Mouse (Mus musculus) limb, embryonic 14.5 days (tissue): ENCODE results near the gene Rapgef4. TPM values are rescaled to one million over a fixed set of nuclear protein-coding genes. Genes with fewer than 3 reads are reported as not detected.
A peak's percentile ranks its signal among the peaks of the same experiment; 100 is the strongest.

ENCODE experiments used
- ATAC-seq: fragments of 200-750 bp; cut with Nextera tagmentation; 2 replicates; pipeline ENCODE4 v1.8.0; 2017; ENCODE audit warnings: low read depth, moderate number of reproducible peaks, moderate TSS enrichment; ENCODE audit not compliant: low FRiP score
- DNase-seq: peaks from one replicate; pipeline ENCODE4 v3.0.0-alpha.2; 2015; ENCODE audit warnings: low spot score
- H3K27ac ChIP-seq: fragments of 300-500 bp; sonication (generic); replicated peaks from 2 replicates; pipeline ENCODE4 v1.5.1; 2014; ENCODE audit warnings: low read depth, mild to moderate bottlenecking, low read length, moderate library complexity, mixed read lengths
- H3K27me3 ChIP-seq: fragments of 300-500 bp; sonication (generic); 2 replicates; pipeline ENCODE4 v1.6.1; 2014; ENCODE audit warnings: low read length, mixed read lengths; ENCODE audit not compliant: control insufficient read depth, insufficient read depth
- H3K36me3 ChIP-seq: fragments of 300-500 bp; sonication (generic); 2 replicates; pipeline ENCODE4 v1.6.1; 2014; ENCODE audit warnings: mild to moderate bottlenecking, low read length, moderate library complexity, mixed read lengths; ENCODE audit not compliant: control insufficient read depth, insufficient read depth
- H3K4me1 ChIP-seq: fragments of 300-500 bp; sonication (generic); 2 replicates; pipeline ENCODE4 v1.6.1; 2014; ENCODE audit warnings: antibody characterized with exemption, low read length, mixed read lengths; ENCODE audit not compliant: control insufficient read depth, insufficient read depth
- H3K4me2 ChIP-seq: fragments of 300-500 bp; sonication (generic); replicated peaks from 2 replicates; pipeline ENCODE4 v1.6.1; 2014; ENCODE audit warnings: low read depth, mild to moderate bottlenecking, low read length, moderate library complexity; ENCODE audit not compliant: severe bottlenecking
- H3K4me3 ChIP-seq: fragments of 300-500 bp; sonication (generic); replicated peaks from 2 replicates; pipeline ENCODE4 v1.5.1; 2014; ENCODE audit warnings: low read length
- H3K9ac ChIP-seq: fragments of 300-500 bp; sonication (generic); 2 replicates; pipeline ENCODE4 v1.6.1; 2014; ENCODE audit warnings: mild to moderate bottlenecking, low read depth, low read length, moderate library complexity; ENCODE audit not compliant: severe bottlenecking
- H3K9me3 ChIP-seq: fragments of 300-500 bp; sonication (generic); 2 replicates; pipeline ENCODE4 v1.6.1; 2016; ENCODE audit warnings: low read length; ENCODE audit not compliant: control insufficient read depth
- POLR2A ChIP-seq: fragments of 200-500 bp; IDR thresholded peaks from 2 replicates; pipeline ENCODE4 v1.8.0; 2012; ENCODE audit warnings: inconsistent platforms, mild to moderate bottlenecking, moderate library complexity, borderline replicate concordance; ENCODE audit not compliant: insufficient read depth, insufficient read length; ENCODE audit errors: extremely low read depth
- WGBS: fragments of 180-500 bp; shearing (Covaris S2); extraction: QIAGEN DNeasy Blood & Tissue Kit; methylation state at CpG from one replicate; pipeline ENCODE4 v1.1.7; 2014; 5-methylcytosine and 5-hydroxymethylcytosine counted together
- polyA plus RNA-seq, 2 experiments: library from polyadenylated mRNA; depleted of rRNA in 1 of 2; stranded (reverse) in 1 of 2; unstranded in 1 of 2; fragments of >200 nt; fragmentation: Nextera tagmentation in 1 of 2; extraction: Ambion mirVana in 1 of 2; gene quantifications; 2 replicates each; pipeline versions ENCODE4 v1.2.1 to v1.2.3; 2012 to 2014

The Rapgef4 gene
- polyA plus RNA-seq, 2 experiments: 2.2 to 2.3 TPM

GRCm38 (mm10) chr2:72108448-72109312 is 127.6 kb downstream of the Rapgef4 start:
- no peak for TF ChIP-seq POLR2A
- DNase-seq (no peak), ATAC-seq (no peak)
- no peak overlapping the region for H3K4me3 ChIP-seq
- H3K4me2 ChIP-seq: no peak overlapping the region
- peaks cover 7% of the 10 kb centered on the region for H3K4me1 ChIP-seq
- H3K27me3 ChIP-seq: no peaks in the 10 kb centered on the region
- no peak overlapping the region for H3K9ac ChIP-seq
- H3K27ac ChIP-seq: no peak overlapping the region
- 51% methylated on average over 4 of the region's 4 CpGs for WGBS
- H3K36me3 ChIP-seq: no peaks in the 10 kb centered on the region
- no peaks in the 10 kb centered on the region for H3K9me3 ChIP-seq

- DNase-seq (peak; percentile 58), ATAC-seq (no peak)
- H3K4me2 ChIP-seq: no peak overlapping the region
- no peak overlapping the region for H3K27ac ChIP-seq
- WGBS: 60% methylated on average over 5 of the region's 5 CpGs
- peaks cover 7% of the 10 kb centered on the region for H3K4me1 ChIP-seq
- H3K36me3 ChIP-seq: no peaks in the 10 kb centered on the region
- TF ChIP-seq POLR2A: no peak
- no peaks in the 10 kb centered on the region for H3K9me3 ChIP-seq
- no peaks in the 10 kb centered on the region for H3K27me3 ChIP-seq
- H3K4me3 ChIP-seq: no peak overlapping the region
- H3K9ac ChIP-seq: no peak overlapping the region
Measured at GRCm38 (mm10) chr2:72110404-72110803, 129.4 kb downstream of the Rapgef4 start.

GRCm38 (mm10) chr2:72113716-72114115 is 132.7 kb downstream of the Rapgef4 start:
- H3K4me2 ChIP-seq: no peak overlapping the region
- no peaks in the 10 kb centered on the region for H3K36me3 ChIP-seq
- H3K9ac ChIP-seq: no peak overlapping the region
- no peaks in the 10 kb centered on the region for H3K27me3 ChIP-seq
- DNase-seq (no peak), ATAC-seq (no peak)
- H3K27ac ChIP-seq: no peak overlapping the region
- H3K9me3 ChIP-seq: no peaks in the 10 kb centered on the region
- no peak overlapping the region for H3K4me3 ChIP-seq
- no peaks in the 10 kb centered on the region for H3K4me1 ChIP-seq
- 80% methylated on average over 5 of the region's 5 CpGs for WGBS
- TF ChIP-seq POLR2A: no peak

- H3K9ac ChIP-seq: no peak overlapping the region
- WGBS: 74% methylated on average over 4 of the region's 4 CpGs
- no peaks in the 10 kb centered on the region for H3K27me3 ChIP-seq
- no peaks in the 10 kb centered on the region for H3K36me3 ChIP-seq
- no peak for TF ChIP-seq POLR2A
- no peak for DNase-seq
- ATAC-seq: no peak
- H3K4me1 ChIP-seq: no peaks in the 10 kb centered on the region
- no peak overlapping the region for H3K27ac ChIP-seq
- no peaks in the 10 kb centered on the region for H3K9me3 ChIP-seq
- H3K4me2 ChIP-seq: no peak overlapping the region
- H3K4me3 ChIP-seq: no peak overlapping the region
Measured at GRCm38 (mm10) chr2:72114148-72114559, 133.1 kb downstream of the Rapgef4 start.

GRCm38 (mm10) chr2:72116103-72116502 is 135.1 kb downstream of the Rapgef4 start:
- Histone ChIP-seq H3K4me3 (no peak overlapping the region), H3K4me2 (no peak overlapping the region), H3K4me1 (no peaks in the 10 kb centered on the region), H3K36me3 (no peaks in the 10 kb centered on the region), H3K27me3 (no peaks in the 10 kb centered on the region), H3K9ac (no peak overlapping the region), H3K27ac (no peak overlapping the region), H3K9me3 (no peaks in the 10 kb centered on the region)
- TF ChIP-seq POLR2A: no peak
- ATAC-seq (no peak), DNase-seq (no peak)
- WGBS: 49% methylated on average over 7 of the region's 7 CpGs

GRCm38 (mm10) chr2:72116698-72117097 is 135.7 kb downstream of the Rapgef4 start:
- Histone ChIP-seq H3K27me3 (no peaks in the 10 kb centered on the region), H3K9me3 (no peaks in the 10 kb centered on the region), H3K36me3 (no peaks in the 10 kb centered on the region), H3K4me1 (no peaks in the 10 kb centered on the region), H3K27ac (no peak overlapping the region), H3K9ac (no peak overlapping the region), H3K4me3 (no peak overlapping the region), H3K4me2 (no peak overlapping the region)
- no peak for TF ChIP-seq POLR2A
- DNase-seq: no peak
- 68% methylated on average over 5 of the region's 5 CpGs for WGBS
- no peak for ATAC-seq
